Mouse (Mus musculus) lung, postnatal 25 days (tissue): ENCODE data around the gene Tcp11.

Experiments used
- DNase-seq: peaks from one replicate; pipeline ENCODE4 v3.0.0; 2022; ENCODE audit warnings: low spot score

The Tcp11 gene

DNA sequence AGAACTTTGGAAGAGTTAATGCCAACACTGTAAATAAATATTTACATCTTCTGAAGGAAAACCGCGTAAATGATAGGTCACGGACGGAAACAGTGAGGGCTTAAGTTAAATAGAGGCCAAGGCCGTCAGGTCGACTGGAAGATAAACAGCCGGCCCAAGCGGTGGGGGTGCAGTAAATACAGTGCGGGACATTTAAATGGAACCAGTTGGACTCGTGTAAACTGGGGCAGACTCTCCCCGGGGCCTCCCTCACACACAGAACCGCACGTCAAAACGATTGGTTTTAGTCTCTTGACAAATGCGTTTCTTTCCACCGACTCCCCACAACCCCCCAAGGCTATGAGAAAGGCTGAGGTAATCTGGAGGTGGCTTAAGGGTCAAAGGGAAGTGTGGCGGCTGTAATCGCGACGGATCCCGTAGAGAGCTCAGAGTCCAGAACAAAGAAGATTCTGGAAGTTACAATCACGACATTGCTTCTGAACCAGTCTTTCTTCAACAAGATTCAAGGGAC lies 4.0 kb upstream of the Tcp11 start:
- no peak for DNase-seq

DNA sequence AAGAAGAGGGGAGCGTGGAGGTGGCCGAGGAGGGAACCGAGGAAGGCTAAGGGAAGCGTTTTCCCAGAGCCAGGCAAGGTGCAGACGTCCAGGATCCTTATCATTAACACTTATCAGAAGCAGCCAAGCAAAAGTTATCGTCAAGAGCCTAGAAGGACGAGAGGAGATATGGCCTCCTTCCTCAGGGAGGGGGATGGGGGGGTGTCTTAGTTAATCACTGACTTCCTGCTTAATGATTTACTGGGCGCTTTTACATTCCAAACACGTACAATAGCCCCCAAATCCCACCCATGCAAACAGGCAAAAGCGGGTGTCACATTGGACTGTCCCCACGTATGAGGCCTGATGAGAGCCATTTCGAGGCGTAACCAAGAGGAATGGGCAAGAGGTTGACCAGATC lies 2.4 kb upstream of the Tcp11 start:
- DNase-seq, result no peak

DNA sequence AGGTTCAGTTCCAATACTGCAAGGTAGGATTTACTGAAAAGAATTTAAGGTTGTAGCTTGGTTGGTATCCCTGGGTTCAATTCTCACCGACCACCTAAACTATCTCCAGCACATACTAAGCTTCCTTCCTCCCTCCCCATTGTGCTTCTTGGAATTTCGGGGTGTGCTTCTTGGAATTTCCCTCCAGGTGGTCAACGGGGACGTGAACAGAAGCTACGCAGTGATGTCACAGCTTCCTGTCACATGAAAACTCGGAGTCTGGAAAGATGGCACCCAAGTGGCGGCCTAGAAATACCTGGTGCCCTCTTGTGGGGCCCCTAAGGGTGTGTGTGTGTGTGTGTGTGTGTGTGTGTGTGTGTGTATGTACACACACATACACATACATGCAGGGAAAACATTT lies 1.4 kb upstream of the Tcp11 start:
- DNase-seq, result no peak

DNA sequence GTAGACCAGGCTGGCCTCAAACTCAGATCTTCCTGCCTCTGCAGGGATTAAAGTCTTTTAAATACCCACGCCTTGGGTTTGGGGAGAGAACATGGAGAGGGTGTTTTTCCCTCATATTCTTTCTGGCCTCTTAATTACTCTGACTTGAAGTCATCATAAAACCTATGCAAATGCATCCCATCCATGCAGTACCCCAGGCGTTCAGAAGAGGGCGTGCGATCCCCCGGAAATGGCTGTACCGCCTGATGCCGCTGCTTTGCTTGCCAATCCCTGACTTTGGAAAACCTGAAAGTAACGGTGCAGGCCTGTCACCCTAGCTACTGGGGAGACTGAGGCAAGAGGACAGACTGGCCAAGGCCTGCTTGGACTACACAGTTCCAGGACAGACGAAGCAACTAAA lies 946 bp upstream of the Tcp11 start:
- no peak for DNase-seq

DNA sequence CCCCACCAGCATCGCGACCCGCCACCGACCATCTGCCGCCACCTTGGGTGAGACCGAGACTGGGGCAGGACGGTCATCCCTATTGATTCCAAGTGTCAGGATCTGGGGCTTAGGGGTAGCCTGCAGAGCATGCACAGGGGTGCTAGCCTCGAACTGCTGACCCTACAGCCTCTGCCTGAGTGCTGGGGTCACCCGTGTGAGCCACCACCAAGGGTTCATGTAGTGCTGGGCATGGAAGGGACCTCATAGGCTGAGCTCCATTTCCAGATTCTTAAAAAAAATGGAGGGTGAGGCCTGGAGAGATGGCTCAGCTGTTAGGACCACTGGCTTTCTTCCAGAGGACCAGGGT lies 352 bp upstream of the Tcp11 start:
- no peak for DNase-seq

DNA sequence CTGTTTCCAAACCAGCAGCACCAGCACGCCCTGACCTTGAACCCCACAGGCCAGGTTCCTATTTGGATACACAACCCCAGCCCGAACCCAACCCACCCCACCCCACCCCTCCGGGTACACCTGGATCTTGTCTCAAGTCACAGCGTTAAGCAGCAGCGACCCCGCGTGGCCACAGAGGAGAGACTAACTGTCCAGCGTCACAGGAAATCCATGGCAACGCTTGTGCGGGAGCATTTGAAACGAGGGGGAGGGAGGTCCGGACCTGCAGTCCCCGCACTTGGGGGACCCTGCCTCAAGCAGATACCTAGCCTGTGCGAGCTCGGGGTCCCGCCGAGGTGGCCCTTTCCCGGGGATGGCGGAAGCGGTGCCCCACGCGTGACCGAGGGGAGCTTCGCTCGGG lies 821 bp downstream of the Tcp11 start:
- peak; percentile 85 for DNase-seq

DNA sequence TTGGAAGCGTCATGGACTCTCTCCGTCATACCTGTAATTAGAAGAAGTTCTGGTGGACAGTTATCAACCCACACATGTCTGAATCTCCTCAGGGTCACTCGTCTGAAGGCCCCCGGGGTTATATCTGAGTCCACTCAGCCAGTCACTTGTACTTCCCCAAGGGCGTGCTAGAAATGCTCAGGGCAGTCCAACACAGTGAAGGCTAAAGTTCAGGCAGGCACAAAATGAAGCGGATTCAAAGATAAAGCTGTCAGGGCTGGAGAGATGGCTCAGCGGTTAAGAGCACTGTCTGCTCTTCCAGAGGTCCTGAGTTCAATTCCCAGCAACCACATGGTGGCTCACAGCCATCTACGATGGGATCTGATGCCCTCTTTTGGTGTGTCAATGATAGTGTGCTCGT lies 2.4 kb downstream of the Tcp11 start:
- no peak for DNase-seq

DNA sequence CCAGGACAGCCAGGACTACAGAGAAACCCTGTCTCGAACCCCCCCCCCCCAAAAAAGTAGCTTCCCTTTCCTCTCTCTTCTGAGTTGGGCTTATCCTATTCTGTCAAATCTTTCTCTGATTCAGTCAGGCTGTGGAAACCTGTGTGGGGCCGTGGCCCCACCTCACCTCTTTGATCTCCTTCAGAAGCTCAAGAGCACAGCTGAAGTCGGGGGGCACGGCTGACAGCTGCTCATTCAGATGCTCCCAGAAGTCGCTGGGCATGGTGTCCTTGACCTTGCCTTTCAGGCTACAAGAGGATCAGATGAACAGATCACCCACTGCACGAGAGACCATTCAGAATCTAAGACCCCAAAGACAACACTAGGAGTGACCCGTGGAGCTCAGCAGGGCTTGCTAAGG lies 6.0 kb downstream of the Tcp11 start:
- no peak for DNase-seq

DNA sequence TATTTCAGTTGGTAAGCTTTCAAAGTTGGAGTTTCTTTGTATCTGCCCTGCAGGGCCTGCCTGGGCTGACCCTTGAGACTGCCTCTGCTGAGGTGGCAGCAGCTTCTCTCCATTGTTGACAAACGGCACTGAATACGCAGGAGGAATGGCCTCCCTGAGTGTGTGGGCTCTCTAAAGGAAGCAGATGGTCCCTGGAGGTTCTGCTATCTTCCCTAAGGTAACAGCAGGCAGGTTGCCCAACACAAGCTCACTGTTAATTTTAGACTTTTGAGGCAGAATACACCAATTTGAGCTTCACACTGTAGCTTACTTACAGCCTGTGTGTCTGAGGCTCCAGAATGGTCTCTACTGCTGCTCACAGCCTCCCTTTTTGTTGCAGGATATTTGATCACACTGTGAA lies 7.7 kb downstream of the Tcp11 start:
- no peak for DNase-seq

DNA sequence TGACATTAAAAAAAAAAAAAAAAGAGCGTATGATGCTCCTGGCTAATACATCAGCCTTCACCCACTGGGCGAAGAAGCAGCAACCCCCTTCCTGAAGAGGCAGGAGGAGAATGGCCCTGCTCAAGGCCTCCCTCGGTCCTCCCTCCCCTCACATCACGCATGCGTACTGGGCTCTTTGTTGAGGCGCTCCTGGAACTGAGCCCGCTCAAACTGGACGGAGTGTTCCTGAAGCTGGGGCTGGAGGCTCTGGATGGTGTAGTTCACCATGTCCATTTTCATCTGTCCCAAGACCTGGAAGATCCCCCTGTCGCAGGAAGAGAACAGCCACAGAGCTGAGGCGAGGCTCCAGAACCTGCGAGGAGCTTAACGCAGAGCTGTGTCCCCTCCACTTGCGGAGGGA lies 10.2 kb downstream of the Tcp11 start:
- DNase-seq, result no peak

DNA sequence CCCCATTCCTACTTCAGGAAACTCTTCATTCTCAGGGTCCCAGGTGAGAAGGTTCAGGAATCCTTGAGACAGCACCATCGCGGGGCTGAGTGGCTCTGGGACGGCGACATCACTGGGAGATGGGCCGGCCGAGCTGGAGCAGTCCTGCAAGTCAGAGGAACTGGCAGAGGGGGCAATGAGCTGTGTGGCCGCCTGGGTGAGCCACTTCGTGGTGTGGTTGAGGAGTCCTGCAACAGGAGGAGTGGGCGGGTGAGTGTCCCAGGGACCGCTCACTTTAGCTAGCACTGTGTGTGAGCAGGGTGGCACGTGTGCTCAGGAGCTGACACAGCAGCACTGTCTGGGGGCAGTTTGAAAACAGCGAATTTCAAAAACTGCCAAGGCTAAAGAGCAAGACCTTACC lies 11.0 kb downstream of the Tcp11 start:
- DNase-seq, result no peak

DNA sequence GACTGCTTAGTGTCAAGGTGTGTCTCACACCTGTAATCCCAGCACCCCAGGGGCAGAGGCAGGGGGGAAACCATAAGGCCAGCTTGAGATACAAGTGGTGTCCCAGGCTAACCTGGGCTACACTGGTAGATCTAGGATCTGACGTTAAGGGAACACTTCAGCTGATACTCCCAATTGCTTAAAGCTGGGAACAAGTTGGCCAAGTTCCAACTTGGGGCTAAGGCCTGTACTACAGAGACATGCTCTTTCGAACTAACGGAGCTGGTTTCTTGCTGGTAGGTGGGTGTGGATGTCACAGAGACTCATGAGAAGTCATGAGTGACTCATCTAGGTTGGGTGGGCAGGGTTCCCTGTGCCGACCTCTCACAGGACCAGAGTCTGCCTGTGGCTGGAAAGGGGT lies 13.1 kb downstream of the Tcp11 start:
- no peak for DNase-seq

DNA sequence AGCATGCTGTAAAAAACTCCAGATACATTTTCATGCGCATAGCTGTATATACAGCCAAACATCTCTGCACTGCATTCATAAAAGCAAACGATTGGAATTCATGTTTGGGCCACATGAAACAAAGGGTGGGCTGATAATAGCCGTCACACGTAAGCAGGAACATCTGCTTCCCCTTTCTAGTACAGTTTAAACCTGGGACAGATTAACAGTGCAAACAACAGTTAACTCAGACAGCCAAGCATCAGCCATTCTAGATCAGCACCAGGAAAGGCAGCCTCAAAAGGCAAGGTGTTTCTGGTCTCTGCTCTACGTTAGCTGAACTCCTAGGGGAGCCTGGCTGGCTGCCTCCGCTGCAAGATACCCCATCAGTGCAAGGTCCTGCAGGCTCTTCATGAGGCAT lies 17.3 kb downstream of the Tcp11 start:
- no peak for DNase-seq

DNA sequence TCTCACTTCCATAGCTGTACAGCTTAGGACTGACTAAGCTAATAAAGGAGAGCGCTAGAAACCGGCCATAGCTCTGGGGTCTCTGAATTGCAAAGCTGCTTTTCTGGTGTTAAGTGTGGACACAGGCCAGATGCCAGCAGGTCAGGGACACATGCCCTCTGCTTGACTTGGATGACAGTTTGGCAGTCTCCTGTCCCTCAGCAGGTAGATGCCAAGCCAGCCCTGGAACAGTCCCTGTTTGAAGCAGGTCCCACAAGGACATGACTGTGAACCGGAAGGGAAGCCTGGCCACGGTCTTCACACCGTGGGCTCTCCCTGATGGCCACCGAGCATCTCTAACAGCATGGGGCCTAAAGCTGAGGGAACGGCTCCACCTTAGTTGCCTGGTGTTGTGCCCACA lies 17.7 kb downstream of the Tcp11 start:
- DNase-seq, result no peak

DNA sequence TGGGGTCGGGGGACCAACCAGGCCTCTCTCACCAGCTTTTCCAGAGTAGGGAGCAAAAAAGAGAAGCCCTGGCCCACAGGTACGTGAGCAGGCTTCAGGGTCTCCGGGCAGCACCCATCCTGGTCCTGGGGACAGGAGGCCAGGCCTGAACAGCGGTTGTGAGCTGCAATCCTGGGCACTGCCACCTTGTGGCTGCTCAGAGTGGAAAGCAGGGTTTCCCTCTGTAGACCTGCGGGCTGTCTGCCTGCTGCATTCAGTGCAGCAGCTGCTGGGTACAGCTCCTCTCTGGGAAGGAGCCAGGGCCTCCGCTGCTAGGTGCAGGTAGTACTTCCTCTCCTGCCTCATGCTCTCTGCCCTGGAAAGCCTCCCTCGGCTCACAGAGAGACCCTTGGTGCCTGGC lies 19.0 kb downstream of the Tcp11 start:
- DNase-seq, result no peak

DNA sequence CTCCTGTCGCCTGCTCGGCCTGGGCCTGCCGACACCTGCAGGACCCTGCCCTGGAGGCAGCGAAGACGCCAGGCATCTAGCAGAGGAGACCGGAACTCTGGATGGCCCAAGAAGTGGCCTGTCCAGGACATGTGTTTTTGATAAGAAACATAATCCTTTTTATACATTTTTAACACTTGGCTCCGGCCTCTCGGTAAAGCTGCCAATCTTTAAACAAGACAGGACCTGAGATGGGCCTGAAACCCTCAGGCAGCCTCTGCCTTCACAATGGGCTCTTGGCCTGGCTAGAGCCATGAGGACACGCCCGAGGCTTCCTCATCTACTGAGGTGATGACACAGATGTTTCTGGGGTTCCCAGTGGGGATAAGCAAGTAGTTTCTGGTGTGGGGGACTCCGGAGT lies 19.8 kb downstream of the Tcp11 start:
- DNase-seq, result no peak

DNA sequence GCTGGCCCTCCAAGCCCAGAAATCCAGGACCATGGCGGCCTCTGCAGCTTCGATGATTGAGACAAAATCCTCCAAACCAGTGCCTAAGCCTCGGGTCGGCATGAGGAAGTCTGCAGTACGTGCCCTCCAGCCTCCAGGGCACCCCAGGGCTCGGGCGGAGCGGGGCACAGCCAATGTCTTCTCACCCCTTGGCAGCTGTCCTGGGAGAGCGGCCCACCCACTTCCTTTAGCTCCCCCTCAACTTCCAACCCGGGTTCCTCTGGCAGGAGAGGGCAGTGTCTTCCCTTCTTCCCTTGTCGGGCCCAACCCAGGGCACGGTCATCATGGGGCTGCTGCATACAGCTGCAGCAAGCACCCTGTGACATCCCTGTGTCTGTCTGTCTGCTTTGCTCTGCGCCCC lies 22.1 kb downstream of the Tcp11 start:
- no peak for DNase-seq

DNA sequence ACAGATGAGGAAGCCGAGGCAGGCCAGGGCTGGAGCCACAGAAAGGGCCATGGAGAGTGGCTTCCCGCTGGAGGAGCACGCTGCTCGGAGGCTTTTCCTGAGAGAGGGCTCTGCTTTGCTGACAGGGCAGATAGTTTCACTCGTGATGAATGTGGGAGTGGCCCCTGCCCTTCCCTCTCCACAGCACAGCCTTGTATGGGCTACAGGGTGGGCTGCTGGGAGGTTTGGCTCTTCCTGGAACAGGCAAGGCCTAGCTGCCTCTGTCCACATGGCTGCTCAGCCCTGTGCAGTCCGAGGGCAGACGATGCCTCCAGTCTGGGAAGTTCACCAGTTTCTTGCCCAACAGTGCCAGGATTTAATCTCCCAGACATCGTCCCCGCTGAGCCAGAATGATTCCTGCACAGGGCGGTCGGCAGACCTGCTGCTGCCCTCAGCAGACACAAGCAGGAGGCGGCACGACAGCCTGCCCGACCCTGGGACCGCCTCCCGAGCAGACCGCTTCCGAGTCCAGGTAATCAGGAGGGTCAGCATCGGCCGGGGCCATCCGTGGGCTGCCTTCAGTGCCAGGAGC lies 28.1 kb downstream of the Tcp11 start:
- no peak for DNase-seq

DNA sequence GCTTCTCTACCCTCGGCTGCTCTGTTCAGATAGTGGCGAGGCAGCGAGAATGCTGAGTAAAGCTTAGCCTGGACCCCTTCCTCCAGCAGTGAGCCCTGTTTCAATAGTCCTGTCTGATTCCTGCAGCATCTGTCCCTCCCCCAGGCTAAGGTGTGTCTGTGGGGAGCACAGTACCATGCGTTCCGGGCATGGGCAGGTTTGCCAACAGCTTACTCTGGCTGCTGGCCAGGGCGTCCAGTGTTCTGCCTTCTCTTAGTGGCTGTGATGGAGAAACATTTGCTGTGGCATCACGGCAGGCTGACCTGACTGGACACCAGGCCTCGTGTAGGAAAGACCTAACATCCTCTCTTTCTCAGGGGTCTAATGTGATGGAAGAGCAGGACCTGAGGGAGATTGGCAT lies 30.2 kb downstream of the Tcp11 start:
- DNase-seq, result peak; percentile 70

DNA sequence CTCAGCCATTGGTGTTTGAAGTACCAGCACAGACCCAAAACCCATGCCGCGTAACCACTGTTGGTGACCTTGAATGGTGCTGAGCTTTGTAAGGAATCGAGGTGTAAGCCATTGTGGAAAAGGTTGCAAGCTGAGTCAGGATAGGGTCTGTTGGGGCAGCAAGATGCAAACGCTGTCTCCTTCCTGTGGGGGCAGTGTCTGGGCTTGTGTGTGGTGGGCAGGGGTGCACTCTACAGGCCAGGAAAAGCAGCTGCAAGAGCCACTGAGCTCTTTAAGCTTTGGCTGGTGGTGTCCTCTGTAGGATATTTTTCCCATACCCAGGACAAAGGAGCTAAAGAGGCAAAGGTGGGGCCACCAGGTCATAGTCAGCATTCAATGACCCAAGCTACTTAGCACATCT lies 32.0 kb downstream of the Tcp11 start:
- DNase-seq, result no peak

DNA sequence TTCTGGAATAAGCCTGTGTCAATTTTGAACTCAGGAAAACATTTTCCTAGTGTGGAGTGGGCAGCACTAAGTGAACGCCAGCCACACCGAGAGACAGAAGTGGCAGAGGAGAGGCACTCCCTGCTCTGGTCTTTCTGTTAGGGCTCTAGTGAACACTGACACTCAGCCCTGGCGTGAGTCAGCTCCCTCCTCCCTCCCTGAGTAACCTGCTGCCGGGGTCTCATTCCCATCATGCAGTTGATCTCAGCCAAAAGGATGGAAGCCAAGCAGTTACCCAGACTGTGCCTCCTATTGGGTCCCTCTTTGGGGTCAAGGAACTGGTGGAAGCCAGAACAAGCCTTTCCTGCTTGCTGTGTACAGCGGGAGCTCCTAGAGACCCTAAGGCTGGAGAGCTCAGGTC lies 32.9 kb downstream of the Tcp11 start:
- no peak for DNase-seq

DNA sequence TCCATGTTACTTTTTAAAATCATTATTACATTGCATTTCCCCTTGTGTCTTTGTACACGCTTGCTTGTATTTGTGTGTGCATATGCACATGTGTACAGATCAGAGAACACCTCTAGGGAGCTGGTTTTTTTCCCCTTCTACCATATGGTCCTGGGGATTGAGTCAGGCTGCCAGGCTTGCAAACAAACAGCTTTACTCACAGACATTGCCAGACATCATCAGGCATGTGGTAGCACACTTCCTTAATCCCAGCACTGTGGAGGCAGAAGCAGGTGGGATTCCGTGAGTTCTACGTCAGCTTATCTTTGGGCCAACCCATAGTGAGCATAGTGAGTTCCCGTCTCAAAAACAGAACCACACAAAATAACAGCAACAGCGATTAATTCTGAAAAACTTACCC lies 33.4 kb downstream of the Tcp11 start:
- DNase-seq, result no peak

DNA sequence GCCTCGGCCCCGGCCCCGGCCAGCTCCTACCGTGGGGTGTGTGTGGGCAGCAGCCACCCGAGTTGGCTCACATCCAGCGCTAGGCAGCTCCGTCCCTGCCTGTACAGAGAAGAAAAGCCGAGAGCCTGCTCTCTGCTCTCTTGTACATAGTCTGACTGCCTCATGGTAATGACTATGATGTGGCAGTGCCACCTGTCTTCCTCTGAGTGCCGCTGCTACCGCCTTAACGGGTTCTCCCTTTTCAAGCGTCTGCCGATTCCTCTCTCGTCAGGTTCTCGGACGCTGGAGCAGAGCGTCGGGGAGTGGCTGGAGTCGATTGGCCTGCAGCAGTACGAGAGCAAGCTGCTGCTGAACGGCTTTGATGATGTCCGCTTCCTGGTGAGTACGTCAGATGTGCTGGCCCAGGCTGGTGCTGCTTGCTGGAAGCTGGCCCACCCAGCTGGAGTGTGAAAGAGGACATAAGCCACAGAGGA lies 38.1 kb downstream of the Tcp11 start:
- no peak for DNase-seq

DNA sequence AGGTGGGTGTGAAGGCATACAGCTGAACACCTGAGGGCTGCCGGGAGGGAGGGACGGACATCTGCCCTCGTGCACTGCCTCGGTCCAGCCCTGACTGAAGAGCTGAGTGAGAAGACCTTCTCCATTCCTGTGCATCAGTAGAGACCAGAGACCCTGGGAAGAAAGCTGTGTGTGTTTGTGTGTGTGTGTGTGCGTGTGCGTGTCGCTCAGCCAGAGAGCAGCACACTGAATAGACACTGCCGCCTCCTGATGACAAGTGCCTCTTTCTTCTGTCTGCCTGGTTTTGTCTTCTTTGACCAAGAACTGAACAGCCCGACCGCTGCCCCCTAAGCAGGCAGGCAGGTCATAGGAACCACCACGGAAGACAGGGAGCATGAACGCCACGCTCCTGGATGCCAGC lies 39.1 kb downstream of the Tcp11 start:
- DNase-seq, result no peak

DNA sequence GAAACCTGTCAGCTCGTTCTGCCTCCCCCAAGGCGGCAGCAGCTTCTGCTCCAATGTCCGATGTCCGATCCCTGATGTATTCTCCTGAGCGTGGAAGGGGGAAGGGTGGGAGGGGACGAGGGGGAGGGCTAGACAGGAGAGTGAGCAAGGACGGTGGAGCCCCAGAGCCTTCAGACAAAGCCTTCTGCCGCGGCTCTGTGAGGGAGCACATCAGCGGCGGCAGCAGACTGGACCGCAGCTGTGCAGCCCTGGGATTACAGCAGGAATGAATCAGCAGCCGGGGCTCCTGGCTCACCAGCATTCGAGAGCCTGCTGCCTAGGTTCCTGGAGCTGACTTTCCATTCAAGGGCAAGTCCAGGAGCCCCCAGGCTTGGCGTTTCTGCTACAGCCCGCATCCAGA lies 39.8 kb downstream of the Tcp11 start:
- DNase-seq, result no peak
